Mouse (Mus musculus): ENCODE data around the gene Lct.
A peak's percentile ranks its signal among the peaks of the same experiment; 100 is the strongest.
"Not testable (repeated sequence)": the region's sequence is repeated elsewhere in the genome, so short reads cannot be mapped to it uniquely, and the experiment has no call there.

The Lct gene

DNA sequence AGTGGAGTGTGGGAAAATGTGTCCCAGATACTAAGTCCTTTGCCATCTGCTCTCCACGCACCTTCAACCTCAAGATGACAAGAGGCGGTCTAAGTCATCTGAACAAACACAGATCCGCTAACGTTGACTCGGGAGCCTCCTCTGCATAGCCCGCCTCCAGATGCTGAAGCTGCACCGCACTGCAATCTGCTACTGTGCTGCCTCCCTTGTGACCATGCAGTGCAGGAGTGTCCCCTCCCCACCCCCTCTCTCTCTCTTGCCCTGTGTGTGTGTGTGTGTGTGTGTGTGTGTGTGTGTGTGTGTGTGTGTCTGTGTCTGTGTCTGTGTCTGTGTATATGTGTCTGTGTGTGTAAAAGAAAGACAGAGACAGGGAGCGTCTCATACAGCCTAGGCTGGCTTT is 32.8 kb downstream of the Lct start:
- DNase-seq: no peak

DNA sequence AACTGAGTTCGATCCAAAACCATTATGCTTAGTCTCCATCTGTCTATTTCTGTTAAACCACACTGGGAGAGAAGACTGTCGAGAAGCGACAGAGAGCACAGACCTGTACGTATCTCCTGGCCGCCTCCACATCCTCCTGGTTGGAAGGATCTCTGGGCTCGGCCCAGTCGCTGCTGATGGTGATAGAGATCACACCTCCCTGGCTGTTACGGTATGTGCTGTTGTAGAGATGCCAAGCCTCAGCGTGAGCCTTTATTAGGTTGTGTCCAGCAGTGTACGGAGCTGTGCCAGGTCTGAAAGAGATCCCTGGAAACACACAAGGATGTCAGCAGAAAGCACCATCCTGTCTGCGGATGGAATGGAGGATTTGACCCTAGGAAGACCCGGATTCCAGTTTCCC is 34.6 kb downstream of the Lct start:
- no peak for DNase-seq

DNA sequence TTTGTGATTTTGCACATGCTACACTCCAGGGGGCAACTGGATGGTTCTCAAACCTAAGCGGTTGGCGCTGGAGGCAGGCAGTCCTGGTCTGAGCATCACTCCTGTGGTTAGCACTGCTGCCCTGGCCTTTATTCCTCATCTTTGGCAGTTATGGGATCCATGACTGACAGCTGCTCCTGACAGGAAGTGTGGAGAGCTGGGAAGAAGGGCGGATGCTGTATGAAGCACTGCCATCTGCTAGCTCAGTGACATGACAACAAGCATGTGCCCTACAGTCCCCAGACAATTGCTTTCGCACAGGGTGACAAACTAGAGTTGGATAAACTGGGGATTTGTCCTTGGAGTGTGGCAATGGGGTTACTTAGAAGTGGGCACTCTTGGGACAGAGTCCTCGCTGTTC is 37.8 kb downstream of the Lct start:
- DNase-seq: no peak

DNA sequence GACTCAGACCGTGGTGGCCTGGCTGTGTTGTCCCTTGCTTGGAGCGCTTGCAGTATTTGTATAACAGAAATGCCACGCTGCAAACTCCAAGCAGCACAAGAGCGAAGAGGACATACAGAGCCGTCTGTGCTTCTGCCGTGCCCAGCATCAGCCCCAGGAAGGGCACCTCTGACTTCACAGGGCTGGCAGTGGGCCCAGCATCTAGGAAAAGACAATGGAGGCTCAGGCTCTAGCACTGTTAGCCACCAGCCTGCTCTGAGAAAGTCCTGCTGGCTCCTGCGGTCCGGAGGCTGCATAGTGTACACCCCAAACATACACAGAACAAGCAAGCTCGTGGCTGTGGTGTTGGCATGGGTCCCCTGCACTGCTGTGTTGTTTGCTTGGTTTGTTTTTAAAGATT is 43.0 kb downstream of the Lct start:
- no peak for DNase-seq

DNA sequence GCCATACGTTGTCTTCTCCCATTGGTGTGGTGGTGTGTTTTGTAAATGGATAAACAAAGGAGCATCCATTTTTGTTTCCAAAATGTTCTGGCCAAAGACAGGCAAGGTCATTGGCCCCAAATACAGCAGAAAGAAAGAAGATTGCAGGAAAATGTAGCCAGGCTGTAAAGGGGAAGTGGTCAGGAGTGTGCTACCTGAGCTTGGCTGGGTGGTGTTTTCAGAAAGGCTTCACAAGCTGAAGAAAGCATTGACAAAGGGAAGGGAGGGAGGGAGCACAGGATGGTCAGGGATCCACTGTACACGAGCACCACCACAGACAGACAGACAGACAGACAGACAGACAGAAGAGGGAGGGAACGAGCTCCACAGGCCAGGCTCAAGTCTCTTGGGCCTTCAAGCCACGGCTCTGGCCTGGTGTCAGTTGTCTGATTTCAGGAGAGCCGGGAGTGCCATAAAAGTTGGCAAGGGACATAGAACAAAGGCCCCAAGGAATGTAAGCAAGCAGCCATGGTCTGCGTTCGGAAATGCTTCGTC is 43.9 kb downstream of the Lct start:
- DNase-seq: no peak

DNA sequence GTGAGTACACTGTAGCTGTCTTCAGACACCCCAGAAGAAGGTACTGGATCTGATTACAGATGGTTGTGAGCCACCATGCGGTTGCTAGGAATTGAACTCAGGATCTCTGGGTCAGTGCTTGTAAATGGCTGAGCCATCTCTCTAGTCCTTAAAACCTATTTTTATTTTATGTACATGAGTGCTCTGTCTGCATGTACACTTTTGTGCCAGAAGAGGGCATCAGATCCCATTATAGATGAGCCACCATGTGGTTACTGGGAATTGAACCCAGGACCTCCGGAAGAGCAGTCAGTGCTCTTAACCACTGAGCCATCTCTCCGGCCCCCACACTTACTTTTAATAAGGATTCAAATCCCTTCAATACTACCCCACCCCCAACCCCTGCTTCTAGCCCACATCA is 45.2 kb downstream of the Lct start:
- DNase-seq: no peak

DNA sequence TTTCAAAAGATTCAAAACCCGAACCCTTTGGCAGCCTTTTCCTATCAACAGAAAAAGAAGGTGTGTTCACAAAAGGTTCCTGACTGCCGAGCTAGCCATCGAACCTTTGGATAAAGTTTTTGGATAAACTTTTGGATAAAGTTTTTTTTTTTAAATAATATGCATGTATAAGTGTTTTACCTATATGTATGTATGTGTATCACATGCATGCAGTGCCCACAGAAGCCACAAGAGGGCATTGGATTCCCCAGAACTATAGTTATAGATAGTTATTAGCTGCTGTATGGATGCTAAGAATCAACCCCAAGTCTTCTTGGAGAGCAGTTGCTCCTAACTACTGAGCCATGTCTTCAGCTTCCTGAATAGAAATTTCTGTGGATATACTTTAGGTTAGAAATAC is 46.4 kb downstream of the Lct start:
- no peak for DNase-seq

DNA sequence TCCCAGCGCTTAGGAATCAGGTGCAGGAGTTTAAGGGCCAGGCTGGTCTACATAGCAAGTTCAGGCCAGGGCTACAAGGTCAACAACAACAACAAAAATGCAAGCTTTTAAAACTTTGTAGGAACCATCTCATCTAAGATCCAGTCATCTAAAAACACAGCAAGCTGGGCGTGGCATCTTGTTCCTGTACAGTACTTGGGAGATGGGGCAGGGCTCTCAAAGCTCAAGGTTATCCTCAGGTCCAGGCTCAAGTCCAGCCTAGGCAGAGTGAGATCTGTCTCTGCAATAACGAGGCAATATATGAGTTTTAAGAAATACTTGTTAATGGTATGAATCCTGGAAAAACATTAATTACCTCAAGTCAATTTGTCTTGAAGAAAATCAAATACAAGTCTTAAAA is 49.6 kb downstream of the Lct start:
- no peak for DNase-seq

DNA sequence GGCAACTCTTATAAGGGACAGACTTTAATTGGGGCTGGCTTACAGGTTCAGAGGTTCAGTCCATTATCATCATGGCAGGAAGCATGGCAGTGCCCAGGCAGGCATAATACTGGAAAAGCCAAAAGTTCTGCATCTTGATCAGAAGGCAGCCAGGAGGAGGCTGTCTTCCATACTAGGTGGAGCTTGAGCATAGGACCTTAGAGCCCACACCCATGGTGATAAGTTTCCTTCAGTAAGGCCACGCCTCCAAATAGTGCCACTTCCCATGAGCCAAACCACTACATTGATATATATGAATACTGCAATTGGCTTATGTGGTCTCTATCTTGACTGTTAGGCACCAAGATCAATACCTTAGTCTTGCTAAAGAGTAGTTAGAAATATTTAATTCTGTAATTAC is 52.2 kb downstream of the Lct start:
- DNase-seq: no peak

DNA sequence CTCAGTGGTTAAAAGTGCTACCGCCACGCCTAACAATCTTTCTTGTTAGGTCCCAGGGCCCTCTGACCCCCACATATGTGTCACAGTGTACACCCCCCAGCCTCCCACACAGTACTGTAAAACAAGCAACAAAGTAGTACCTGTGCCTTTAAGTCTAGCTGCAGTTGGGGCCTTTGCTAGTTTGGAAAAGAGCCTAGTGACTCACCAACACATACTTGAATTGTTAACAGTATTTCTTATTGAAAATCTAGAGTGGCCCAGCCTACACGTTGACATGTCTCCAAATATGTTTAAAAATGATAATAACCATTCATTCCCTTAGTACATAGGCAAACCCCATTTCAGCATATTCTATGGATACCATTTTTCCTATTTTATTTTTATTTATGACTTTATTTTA is 57.4 kb downstream of the Lct start:
- no peak for DNase-seq

DNA sequence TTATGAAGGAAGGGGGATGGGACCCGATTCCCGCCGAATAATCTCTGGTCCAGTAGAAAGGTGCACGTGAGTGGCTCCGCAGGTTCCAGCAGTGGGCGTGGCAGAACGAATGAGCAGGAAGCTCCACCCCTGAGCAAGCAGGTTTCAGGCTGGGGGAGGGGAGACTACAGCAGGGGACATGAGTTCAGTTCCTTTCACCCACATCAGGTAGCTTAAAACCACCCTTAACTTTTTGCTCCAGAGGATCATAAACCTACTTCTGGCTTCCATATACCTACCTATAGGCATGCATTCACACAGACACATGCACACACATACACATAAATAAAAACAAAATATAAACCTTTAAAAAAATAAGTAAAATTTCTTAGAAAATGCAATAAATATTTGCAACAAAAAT is 61.1 kb downstream of the Lct start:
- not testable (repeated sequence) for DNase-seq

DNA sequence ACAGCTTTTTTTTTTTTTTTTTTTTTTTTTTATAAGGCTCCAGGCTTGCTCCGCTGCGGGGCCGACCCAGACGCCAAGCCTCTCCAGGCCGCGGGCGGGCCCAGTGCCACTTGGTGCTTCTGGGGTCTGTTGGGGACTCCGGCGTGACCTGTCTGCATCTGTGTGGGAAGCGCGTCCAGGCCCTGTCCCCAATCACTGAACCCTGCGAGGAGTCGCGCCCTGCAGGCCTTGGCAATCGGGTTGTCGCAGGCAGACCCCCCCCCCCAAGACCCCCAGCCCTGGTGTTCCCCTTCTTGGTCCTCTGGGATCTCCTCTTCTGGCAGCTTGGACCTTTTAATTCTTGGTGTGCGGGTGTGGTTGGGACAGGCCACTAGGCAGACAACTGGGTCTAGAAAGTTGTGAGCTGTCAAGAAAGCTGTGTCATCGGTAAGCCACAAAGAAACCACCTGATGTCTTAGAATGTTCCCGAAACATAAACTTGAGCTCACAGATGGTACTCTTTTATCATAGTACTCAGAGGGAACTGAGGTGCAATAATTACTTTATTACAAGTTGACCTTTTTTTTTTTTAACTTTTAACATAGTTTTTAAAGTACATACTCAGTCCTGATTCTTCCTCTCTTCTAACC is 83.3 kb downstream of the Lct start:
- DNase-seq: peak; percentile 57

DNA sequence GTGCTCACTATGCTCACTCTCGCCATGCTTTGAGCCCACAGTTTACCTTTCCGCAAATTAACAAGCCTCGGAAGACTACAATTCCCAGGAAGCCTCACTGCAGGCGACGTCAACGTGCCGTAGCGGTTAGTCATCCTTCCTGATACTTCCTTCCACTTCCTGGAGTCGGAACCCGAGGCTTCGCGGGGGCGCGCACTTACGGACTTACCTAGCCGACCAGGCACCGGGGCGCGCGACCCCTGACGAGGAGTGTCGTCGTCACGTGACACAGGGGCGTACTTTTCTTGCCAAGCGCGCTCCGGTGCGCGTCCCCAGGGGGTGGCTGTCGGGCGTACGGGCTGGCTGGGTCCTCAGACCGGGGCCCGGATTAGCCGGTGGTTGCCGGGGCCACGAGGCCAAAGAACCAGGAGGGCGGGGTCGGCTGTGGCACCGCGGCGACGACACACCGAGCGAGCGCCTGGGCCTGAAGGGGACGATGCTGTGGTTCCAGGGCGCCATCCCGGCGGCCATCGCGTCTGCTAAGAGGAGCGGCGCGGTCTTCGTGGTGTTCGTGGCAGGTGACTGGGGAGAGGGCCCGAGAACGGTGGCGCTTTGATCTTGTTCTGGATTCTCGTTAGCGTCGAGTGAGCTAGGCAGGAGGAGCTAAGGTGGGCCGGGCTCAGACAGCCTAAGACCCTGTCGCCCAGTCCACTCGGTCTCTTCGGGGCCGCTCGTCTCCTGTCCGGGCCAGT is 84.0 kb downstream of the Lct start:
- peak; percentile 97 for DNase-seq

DNA sequence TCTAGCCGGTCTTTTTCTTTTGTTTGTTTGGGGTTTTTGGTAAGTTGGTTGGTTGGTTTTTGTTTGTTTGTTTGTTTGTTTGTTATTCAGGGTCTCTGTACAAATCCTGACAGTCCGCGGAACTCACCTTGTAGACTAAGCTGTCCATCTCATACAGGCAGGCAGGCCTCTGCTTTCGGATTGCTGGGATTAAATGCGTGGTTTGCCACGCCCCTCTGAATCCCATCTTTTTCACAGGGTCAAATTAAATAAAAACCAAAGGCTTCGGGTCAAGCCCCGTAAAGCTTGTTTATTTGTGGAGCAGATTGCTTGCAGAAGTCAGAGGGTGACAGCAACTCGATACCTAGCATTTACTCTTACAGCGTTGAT is 84.5 kb downstream of the Lct start, which contains the start of gene Ubxn4:
Gene Ubxn4, plus strand, starts transcription at position 338 of the 369 bp plus-strand sequence.
- DNase-seq: no peak

DNA sequence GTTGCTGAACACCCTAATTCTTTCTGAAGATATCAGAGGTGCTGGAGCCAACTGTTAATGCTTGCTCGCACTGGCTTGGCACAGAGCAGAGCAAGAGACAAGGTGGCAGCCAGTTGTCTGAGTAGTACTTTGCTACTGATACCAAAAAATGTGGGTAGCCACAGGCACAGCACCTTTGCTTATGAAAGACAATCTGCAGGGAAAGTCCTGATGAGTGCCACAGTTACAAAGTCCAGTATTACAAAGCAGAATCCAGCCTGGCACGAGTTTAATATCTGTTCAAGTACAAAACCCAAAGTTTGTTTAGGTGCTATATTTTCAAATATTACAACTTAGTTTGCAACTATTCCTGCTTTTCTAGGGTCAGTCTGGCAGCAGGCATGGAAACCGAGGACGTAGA is 92.9 kb downstream of the Lct start:
- no peak for DNase-seq
